Mouse (Mus musculus) spleen, adult 2 months (tissue): ENCODE data around the gene Cpne5.

ENCODE experiments used
- CTCF ChIP-seq: fragments of 200-500 bp; IDR thresholded peaks from 2 replicates; pipeline ENCODE4 v1.5.1; 2011; ENCODE audit warnings: mild to moderate bottlenecking, inconsistent platforms; ENCODE audit not compliant: insufficient read depth, insufficient read length, insufficient replicate concordance; ENCODE audit errors: extremely low read depth
- POLR2A ChIP-seq: fragments of 200-500 bp; IDR thresholded peaks from 2 replicates; pipeline ENCODE4 v1.6.1; 2011; ENCODE audit warnings: low read depth, low read length, inconsistent platforms

DNA sequence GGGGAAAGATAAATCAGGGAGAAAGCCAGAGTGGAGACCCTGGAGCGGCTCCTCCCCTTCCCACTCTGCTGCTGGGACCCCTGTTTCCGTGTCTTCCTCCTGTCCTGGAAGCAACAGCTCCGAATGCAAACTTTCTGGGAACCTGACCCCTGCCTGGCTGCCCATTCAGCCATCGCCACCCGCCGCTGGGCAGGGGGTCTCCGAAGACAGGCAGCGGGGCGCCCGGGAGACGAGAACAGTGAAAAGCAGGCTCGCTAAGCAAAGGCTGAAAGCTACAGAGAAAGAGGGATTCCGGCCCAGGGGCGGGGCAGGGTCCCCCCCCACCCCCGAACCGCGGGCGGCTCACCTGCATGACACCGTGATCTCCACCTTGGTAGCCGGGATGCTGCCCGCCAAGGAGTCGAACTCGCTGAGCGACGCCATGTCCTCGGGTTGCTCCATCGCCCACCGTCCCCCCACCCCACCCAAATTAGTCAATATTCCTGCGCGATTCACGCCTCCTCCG, 648 bp downstream of the Cpne5 start:
- TF ChIP-seq POLR2A (no peak), CTCF (no peak)
